Mouse (Mus musculus) cerebellum, adult 9-10 months (tissue): Measurements from ENCODE around the gene Fam49a.
"Not testable (repeated sequence)": the region's sequence is repeated elsewhere in the genome, so short reads cannot be mapped to it uniquely, and the experiment has no call there.

ENCODE experiments used
- DNase-seq: peaks from one replicate; pipeline ENCODE4 v3.0.0; 2022

Gene Fam49a

DNA sequence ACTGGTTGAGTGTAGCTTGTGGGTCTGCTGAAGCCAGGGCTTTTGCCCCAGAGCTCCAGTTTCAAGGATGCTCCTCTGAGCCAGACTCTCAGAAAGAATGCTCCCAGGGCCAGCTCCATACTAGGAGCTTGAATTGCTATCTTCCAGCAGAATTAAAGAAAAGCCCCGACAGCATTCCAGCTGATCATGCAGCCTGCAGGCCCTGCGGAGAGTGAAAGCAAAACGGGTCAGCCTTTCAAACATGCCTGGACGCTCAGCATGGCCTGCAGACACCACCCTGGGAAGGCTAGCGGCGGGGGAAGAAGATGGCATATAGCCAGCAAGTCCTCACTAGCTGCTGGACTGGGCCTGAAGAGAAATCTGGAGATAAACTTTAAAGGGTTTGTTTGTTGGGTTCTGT is 55.0 kb downstream of the Fam49a start:
- DNase-seq = no peak

DNA sequence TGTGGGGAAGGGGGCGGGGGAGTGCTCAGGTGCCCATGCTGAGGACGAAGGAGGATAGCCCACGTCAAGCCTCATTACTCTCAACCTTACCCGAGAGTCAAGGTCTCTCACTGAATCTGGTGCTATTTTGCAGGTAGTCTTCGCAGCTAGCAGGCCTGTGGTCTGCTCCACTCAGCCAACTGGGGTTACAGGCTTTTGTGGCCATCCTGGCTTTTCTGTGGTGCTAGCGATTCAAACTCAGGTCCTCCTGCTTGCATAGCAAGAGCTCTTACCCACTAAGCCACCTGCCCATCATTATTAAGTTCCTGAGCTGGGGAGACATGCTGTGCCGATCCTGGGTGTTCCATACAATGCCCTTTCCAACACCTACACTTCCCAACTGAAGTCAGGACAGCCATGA is 55.7 kb downstream of the Fam49a start:
- DNase-seq = no peak

DNA sequence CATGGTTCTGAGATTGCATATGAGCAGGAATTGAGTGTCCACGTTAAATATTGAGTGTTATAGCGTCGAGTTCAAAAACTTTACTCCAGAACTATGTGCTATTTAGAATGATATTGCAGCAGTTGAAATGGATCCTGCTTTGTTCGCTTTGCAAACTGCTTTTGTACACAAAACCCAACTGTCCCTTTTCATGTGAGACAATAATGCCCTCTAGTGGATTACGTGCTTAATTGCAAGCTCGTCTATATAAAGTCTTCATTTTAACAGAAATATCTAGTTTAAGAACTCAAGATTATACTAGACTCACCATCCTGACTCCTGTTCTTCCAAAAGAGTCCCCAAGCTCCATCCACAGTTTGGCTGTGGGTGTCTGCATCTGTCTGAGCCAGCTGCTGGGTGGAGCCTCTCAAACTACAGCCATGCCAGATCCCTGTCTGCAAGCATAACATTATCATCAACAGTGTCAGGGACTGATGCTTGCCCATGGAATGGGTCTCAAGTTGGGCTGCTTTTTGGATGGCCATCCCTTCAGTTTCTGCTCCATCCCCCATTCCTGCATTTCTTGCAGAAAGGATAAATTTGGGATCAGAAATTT is 56.3 kb downstream of the Fam49a start:
- peak; percentile 72 for DNase-seq

DNA sequence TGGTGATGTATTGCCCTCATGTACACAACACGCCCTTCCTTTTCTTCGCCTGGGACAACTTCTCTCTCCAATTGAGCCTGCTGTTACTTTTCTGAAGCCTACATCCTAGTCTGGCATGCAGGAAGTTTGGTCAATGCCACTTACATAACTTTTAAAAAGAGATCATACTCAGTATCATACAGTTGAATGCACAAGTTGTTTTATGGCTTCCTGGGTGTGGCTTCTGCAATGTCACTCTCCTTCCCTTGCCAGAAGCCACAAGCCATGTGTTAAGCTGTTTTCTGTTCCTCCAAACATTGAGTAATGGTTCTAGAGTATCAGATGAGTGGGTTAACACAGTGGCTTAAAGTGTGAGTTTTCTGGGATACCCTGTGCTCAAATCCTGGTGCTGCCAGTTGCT is 58.8 kb downstream of the Fam49a start:
- no peak for DNase-seq

DNA sequence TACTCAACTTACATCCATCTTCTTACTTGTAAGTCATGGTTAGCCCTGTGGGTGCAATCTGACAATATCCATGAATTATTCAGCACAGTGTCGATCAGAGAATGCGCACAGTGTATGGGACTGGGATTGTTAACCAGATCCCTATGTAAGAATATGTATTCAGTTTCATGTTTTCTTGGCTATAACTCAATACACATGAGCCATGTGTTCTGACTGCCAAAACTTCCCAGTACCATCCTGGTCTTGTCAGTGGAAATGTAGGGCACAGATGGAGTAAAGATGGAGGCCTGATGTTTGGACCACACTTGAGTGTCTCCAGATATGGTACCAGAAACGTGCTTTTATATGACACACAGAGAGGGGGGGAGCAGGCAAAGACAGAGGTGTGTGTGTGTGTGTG is 59.2 kb downstream of the Fam49a start:
- DNase-seq = no peak

DNA sequence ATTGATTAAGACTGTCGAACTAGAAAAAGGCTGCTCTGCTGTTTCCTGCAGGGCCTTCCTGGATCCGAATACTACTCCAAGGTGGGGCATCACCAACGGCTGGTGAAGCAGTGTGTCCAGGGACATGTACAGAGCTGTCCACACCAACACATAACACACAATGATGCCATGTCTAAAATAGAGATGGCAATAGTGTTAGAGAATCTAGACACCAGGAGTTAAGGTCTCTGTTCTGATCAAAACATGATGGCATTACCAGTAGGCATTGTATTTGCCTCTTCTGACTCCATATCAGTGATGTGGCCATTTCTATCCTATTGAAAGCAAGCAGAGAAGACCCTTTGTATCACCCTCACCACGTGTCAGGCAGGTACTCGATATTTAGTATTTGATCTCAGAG is 61.1 kb downstream of the Fam49a start:
- DNase-seq = no peak

DNA sequence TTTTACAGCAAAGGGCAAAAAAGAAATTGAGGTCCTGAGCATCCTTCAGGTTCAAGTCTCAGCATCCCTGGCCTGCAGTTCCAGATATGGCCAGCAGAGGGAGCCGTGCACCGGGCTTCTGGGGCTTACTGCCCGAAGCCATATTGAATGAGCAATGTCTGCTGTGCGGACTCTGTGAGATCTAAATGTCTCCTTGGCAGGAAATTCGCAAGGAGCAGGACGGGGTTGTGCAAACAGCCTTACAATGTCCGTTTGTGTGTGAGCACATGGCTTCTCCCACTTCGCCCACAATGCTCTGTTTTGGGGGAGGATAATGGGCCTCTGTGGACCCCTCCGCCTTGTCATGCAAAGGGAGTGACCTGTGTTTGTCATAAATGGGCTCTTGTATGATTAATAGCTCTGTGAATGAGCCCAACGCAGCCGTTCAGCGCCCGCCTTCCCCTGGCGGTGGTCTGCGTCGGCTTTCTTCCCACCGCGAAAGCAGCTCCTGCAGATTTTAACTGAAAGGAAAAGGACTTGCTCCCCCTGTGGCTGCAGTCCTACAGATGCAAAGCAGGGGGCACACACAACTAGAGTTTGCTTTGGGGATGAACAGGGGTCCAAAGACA is 61.8 kb downstream of the Fam49a start:
- peak; percentile 90 for DNase-seq

DNA sequence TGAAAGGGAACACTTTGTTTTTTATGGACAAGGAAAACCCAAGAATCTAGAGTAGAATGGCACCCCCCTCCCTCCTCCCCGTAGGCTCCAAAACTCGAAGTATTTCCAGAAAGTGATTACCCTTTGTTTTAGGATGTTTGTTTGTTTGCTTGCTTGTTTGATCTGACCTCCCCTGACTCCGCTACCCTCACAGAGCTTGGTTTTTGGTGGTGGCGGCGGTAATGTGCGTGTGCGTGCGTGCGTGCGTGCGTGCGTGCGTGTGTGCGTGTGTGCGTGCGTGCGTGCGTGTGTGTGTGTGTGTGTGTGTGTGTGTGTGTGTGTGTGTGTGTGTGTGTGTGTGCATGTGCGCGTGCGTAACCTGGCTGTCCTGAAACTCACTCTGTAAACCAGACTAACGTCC is 62.3 kb downstream of the Fam49a start:
- not testable (repeated sequence) for DNase-seq

DNA sequence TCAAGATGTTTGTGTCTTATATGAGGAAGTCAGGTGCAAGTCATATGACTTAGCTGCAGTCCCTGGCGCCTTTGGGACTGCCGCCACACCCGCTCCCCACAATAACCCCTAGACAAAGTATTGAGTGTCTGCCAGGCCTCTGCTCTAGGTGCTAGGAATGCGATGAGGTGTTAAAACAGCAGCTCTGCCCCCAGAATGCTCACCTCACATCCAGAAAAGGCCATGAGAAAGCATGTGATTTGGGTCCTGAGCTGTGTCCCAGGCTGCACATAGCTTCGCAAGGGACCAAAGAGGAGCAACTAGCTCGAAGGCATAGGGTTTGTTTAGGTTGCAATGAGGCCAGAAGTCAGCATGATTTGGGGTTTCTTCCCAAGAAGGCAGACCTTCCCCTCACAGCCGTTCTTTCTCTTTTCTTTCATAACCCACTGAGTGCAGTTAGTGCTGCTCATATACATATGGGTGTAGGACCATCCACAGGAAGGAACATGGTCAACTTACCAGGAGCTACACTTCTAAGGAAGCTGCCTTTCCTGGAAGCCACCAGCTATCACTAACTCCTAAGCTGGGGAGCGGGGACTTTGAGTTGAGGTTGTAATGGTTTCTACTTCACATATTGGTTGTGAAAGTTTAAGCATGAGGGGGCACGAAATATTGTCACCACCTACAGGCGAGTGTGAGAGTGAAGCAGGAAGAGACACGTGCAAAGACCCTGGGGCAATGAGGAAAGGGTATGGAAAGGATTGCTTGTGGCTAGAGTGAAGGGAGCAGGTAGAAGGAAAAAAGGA is 71.8 kb downstream of the Fam49a start:
- no peak for DNase-seq

DNA sequence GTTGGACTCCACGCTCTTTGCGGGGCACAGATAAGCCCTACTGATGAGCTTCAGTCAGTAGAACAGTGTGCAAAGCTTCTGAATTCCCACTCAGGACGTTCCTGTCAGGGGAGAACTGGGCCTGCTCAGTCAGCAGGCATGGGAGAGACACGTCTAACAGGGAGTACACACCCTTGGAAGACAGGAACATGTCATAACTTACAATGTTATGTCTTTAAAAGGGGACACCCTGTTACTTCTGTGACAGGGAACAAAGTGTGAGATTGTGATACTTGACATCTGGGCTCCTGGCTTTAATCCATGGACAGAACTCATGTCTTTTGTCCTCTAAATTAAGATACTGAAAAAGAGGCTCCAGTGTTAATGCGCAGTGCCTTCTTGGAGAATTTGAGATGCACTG is 72.5 kb downstream of the Fam49a start:
- no peak for DNase-seq

DNA sequence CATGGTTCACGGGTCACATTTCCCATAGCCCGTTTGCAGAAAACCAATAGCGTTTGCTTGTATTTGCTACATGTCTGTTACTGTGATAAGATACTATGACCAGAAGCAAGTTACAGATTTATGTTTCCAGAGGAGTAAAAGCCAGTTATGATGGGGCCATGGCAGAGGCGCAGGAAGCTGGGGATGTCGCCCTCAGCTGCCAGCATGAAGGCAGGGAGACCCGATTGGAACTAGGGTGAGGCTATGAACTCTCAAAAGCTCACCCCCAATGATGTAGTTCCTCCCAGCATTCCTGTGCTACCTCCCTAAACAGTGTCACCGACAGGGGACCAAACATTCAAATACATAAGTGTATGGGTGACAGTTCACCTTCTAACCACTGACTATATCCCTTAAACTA is 73.6 kb downstream of the Fam49a start:
- DNase-seq = no peak

DNA sequence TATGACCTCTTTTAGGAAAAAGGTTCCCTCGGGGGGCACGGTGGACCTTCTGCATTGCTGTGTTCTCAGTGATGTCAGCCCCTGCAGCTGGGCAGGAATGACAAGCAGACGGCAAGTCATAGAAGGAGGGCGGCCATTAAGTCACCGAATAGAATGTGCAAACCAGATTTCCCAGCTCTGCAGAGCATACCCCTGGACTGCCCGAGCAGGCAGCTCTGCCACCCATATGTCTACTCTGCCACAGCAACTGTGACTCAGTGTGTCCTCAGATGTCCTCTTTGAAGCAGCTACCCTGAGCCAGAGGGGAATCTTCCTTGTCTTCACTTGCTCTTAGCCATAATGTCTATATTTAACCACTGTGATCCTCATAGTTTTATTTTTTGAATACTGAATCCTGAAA is 75.4 kb downstream of the Fam49a start:
- no peak for DNase-seq

DNA sequence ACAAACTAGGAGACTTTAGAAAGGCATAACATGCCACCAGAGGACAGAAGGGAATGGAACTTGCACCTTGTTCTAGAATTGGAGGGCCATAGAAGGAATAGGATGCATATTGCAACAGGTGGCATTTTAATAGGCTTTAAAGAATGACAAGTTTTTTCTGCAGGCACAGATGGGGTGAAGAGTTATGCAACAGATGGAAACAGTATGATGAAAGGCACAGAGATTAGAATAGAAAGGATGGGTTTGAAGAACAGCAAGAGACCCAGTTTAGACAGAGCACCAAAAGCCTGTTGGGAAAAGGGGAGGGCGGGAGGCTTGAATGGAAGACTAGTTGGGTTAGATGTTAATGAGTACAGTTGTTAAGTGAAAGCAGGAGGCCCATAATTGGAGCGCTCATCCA is 81.4 kb downstream of the Fam49a start:
- no peak for DNase-seq

DNA sequence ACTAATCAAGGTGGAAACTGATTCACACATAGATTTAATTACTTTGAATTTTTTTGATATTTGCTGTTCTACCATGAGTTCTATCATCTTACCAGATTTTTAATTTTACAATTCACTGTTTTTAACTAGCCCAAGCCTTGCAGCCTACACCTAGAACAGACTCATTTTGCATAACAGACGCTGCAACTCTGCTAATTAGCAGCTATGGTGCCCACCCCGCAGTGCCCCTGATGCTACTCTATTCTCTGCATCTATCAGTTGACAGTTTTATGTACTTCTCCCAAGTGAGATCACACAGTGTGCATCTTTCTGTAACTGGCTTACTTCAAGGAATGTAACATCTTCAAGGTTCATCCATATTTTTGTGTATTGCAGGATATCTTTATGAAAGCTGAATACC is 86.7 kb downstream of the Fam49a start:
- no peak for DNase-seq

DNA sequence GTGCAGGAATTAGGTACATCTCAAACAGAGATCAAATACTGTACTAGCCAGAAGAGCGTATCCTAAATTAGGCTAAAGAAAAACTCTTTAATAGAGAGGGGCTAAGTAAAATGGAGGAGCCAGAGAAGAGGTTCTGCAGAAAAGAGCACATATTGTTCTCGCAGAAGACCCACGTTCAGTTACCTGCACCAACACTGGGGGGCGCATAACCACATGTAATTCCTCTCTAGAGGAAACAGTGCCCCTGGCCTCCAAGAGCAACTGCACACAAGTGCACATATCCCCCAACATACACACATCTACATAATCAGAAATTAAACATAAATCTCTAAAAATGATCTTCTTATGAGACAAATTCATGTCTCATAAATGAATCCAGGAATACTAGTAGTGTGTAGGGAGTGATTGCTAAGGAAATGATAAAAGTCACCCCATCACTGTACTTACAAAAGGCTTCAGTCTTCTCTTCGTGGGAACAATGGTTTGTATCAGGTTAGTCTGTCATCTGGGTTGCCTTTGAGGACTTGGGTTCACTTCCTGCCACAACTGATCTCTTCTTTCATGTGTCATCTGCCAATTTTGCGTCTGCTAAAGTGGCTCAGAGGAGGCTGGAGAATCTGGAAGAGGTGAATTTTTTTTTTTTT is 87.8 kb downstream of the Fam49a start:
- no peak for DNase-seq

DNA sequence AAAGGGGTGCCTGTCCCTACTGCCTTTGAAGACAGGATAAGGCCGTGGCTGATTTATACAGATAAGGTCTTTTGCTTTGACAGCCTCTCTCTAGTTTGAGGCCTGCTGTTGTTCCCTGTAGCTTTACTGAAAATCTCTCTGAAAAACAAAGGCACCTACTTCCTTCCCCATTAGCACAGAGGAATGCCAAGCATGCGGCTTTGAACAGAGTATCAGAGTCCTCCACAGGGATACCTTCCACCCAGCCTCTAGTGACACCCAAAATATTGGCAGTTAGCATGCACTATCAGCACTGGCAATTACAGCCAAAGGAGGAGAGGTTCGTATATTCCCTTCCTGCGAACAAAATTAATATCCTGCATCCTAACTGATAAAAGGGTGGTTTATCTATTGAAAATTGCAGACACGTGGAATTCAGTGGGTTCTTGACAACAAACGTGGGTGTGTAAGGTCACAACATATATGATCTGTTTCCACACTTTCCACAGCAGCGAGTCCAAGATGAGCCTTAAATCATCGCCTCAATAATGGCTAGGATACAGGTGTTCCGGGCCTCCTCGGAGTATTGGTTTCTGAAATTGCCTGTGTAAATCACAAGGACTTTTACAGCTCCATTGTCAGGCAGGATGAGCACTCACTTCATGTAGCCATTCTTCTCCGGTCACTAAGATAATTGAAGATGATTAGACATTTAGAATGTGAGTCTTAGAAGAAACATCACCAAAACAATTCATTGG is 90.0 kb downstream of the Fam49a start:
- DNase-seq = no peak

DNA sequence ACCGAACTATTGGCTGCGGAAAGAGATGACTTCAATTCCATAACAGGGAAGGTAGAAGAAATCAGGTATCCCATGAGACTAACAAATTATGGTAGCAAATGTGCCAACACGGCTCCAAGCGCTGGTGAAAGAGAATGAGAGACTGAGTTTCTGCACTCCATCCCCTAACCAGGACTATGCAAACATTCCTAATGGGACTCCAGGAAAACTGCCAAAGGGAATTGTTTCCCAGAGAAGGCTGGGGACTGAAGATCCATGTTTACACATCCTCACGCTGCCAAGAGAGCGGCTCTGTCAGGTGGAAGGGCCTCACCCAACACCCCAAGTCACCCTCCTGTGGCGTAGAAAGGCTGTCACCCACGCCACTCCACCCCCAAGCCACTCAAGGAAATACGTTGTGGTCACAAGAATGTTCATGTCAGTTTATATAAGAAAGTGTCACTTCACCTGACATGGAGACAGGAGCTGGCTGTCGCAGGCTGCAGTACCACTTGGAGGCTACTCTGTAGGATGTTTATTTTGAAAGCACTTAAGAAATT is 92.2 kb downstream of the Fam49a start:
- no peak for DNase-seq

DNA sequence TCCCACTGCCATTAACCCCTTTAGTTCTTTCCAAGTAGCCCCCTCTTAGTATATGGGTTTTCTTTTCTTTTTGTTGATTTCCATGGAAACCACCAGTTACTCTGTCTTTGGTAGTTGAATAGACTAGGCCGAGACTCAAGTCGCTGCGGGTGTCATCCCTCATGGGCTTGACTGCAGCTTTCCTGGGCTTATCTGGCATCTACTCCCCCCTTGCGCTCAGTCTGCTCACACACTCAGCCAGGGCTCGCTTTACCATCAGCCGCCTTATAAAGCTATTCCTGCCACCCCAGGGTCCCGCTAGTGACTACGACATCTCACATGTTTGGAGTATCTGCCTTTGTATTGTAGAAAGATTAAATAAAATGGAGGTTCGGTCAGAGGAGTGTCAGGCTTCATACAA is 94.1 kb downstream of the Fam49a start:
- DNase-seq = peak; percentile 16

DNA sequence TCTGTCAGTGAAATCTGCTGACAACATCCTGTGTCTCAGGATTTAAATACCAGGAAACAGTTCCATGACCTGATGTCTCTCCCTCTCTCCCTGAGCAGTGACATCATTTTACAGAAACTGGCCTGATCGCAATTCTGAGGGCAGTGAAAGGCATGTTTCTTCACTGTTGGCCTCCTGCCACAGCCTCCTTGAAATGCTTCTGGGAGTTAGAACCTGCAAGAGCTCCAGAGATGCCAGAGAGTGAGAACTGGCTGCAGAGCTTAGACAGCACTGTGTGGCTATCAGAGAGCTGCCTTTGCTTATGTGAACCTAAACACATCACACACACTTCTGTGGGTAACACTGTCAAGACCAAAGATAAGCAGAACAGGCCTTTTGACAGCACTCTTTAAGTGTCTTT is 94.5 kb downstream of the Fam49a start:
- DNase-seq = peak; percentile 54

DNA sequence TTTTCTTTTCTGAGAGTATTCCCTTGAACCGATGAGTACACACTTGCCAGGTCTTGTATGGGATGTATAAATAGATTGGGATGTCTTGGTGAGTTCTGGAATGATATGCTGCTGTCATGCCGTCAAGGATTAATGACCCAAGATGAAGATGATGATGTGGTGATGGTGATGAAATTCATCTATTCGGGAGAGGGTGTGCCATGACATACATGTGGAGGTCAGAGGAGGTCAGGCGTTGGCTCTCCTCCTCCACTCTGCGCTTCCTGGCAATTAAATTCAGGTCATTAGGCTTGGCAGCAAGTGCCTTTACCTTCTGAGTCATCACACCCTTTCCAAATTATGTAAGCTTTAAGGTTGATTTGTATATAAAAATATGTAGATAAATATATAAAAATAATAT is 95.0 kb downstream of the Fam49a start:
- no peak for DNase-seq

DNA sequence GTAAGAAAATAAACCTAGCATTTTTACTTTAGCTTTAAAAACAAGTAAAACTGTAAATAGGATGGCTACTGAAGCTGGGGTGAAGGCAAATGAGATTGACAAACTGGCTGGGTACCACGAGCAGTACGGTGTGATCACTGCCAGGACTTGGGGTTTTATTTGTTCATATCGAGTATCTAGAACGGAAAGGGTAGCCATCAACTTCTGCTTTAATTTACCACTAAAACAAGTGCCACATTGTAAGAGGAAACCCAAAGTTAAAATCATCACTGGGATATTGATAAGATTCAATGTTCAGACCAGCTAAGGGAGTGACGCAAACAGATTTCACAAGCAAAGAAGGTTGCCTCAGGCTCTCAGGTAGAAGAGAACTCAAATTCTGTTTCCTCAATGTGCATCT is 98.0 kb downstream of the Fam49a start:
- DNase-seq = no peak

DNA sequence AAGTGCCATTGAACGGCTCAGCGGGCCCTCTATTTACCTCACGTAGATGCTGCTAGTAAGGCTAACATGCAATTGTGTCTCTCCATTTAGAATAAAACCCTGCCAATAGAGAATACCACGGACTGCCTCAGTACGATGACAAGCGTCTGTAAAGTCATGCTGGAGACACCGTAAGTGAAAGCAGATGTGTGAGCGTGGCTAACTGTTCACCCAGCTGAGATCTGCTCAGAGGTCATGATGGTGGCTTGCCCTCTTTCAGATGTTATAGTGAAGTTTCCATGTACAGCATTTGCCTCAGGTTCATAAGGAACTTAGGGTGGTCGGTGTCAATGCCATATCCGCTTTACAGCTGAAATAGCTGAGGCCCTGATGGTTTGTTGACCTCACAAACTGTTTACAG is 100.4 kb downstream of the Fam49a start:
- DNase-seq = no peak

DNA sequence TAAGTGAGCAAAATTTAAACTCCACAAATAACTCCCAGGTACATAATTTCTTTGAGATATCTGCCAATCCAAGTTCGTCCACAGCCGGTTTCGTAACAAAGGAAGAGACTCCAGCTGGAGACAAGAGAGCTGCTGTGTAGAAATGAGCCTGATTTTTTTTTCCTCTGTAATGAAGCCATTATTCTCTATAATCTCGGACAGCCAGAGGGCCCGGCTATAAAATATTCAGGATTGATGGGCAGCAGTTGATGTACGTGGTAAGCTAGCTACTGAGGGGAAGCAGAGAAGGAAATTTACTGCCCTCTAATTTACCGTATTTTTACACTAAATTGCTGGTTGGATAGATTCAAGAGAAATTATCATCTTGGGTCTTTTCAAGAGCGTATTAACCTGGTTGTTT is 102.3 kb downstream of the Fam49a start:
- no peak for DNase-seq
